14 mouse cellular contexts compared by ENCODE assay signal in the genomic region with DNA sequence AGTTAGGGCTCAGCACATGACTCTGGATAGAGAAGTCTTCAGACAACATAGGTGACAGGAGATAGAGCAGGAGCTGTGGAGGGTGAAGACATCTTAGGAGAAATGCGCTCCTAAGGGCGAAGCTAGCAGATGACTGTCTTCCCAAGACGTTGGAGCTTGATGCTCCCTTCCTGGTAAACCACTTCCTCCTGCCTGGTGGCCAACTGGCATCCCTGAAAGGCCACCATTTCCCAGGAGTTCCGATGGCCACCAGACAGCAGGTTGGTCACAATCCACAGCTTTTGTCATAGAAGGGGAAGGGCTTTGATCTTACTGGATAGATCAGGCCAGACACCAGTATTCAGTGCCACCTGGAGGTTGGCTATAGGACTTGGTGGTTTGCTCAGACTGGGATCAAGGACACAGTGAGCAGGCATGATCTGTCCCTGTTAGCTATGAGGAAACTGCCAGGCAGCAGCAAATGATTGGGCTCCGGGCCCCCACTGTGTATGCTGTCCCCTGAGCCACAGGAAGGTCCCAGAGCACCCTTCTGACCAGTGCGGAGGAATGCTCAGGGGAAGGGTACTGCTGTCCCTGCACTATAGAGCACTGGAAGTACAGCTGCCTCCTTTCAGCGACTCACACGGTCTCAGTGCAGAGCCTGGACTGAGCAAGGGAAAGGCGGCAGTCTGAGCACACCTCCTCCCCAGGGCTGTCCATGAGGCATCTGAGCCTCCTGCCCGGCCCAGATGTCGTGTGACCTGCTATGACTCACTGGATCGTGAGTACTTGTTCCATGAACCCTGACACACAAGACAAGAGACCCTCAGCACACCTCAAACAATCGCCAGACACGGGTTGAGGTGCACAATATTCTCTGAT. TPM values are rescaled to one million over a fixed set of nuclear protein-coding genes. Genes with fewer than 3 reads are reported as not detected.
A peak's percentile ranks its signal among the peaks of the same experiment; 100 is the strongest.
DNase-seq lines count a peak whose midpoint lies in the region; ATAC-seq and TF ChIP-seq lines count a peak whose summit lies in the region.
"Had no signal": no experiment of that assay in that cellular context is flagged by ENCODE, and none has a peak within 500 bp of the region (broad histone marks: within the 10 kb centered on the region; RNA-seq: fewer than 3 reads in every experiment).

No protein-coding gene starts in this region.

- no peaks in the 10 kb centered on the region for H3K4me1 ChIP-seq in hindbrain, embryonic 12.5 days
- H3K4me1 ChIP-seq in hindbrain, embryonic 16.5 days (ENCODE audit: control insufficient read depth, insufficient read depth, low read depth, low read length) = no peaks in the 10 kb centered on the region
- no peaks in the 10 kb centered on the region for H3K4me1 ChIP-seq in intestine, postnatal 0 days (replicated peaks; ENCODE audit: control insufficient read depth, insufficient read depth, low read length)

- no peak overlapping the region for H3K4me2 ChIP-seq in hindbrain, embryonic 12.5 days (replicated peaks)
- no peak overlapping the region for H3K4me2 ChIP-seq in hindbrain, embryonic 16.5 days (ENCODE audit: low read length)
- peak overlapping the region; percentile 49 for H3K4me2 ChIP-seq in intestine, postnatal 0 days (replicated peaks; ENCODE audit: low read depth)

- H3K79me3 ChIP-seq in C2C12 (ENCODE audit: low read depth) = no peaks in the 10 kb centered on the region

- peaks cover 17% of the 10 kb centered on the region for H3K27me3 ChIP-seq in hindbrain, embryonic 12.5 days
- H3K27me3 ChIP-seq in hindbrain, embryonic 16.5 days (replicated peaks; ENCODE audit: control insufficient read depth, insufficient read depth, low read length) = no peaks in the 10 kb centered on the region; the same call in none of the 2 replicates
- no peaks in the 10 kb centered on the region for H3K27me3 ChIP-seq in C2C12 (ENCODE audit: control insufficient read depth, insufficient read depth, insufficient read length)
- no peaks in the 10 kb centered on the region for H3K27me3 ChIP-seq in intestine, postnatal 0 days (replicated peaks; ENCODE audit: control insufficient read depth, insufficient read depth, low read length)

- H3K27ac ChIP-seq in hindbrain, embryonic 12.5 days = no peak overlapping the region
- H3K27ac ChIP-seq in hindbrain, embryonic 16.5 days (ENCODE audit: low read depth, low read length) = no peak overlapping the region
- peak overlapping the region; percentile 92 for H3K27ac ChIP-seq in intestine, postnatal 0 days (ENCODE audit: low read depth, low read length)
- H3K27ac ChIP-seq: liver, embryonic 14.5 days had no signal

- 73% methylated on average over 14 of the region's 14 CpGs for WGBS in hindbrain, embryonic 12.5 days
- 75% methylated on average over 14 of the region's 14 CpGs for WGBS in hindbrain, embryonic 16.5 days
- WGBS in intestine, postnatal 0 days = 50% methylated on average over 14 of the region's 14 CpGs

- peaks cover 19% of the 10 kb centered on the region for H3K9me3 ChIP-seq in hindbrain, embryonic 12.5 days (replicated peaks)
- H3K9me3 ChIP-seq in hindbrain, embryonic 16.5 days (ENCODE audit: control insufficient read depth, low read length) = peaks cover 12% of the 10 kb centered on the region
- H3K9me3 ChIP-seq in intestine, postnatal 0 days (ENCODE audit: control insufficient read depth) = peaks cover 3% of the 10 kb centered on the region; the same call in 1 of the 2 replicates

- H3K9ac ChIP-seq in hindbrain, embryonic 12.5 days = 0 out of 2 replicates have a peak overlapping the region, but pooled peaks have one; percentile 23
- no peak overlapping the region for H3K9ac ChIP-seq in hindbrain, embryonic 16.5 days (ENCODE audit: low read depth, low read length)
- peak overlapping the region; percentile 22; the same call in 1 of the 2 replicates for H3K9ac ChIP-seq in intestine, postnatal 0 days (ENCODE audit: low read depth, low read length)
- H3K9ac ChIP-seq: liver, embryonic 14.5 days had no signal

- no peaks in the 10 kb centered on the region for H3K36me3 ChIP-seq in hindbrain, embryonic 12.5 days
- no peaks in the 10 kb centered on the region for H3K36me3 ChIP-seq in hindbrain, embryonic 16.5 days (ENCODE audit: control insufficient read depth, insufficient read depth, low read length)
- no peaks in the 10 kb centered on the region for H3K36me3 ChIP-seq in C2C12 (ENCODE audit: control insufficient read depth, insufficient read depth)
- no peaks in the 10 kb centered on the region for H3K36me3 ChIP-seq in intestine, postnatal 0 days (ENCODE audit: control insufficient read depth, insufficient read depth)
- H3K36me3 ChIP-seq: midbrain, embryonic 10.5 days had no signal

- no peak overlapping the region for H3ac ChIP-seq in C2C12 (ENCODE audit: control insufficient read depth, insufficient read length, low read depth)

- H3K4me3 ChIP-seq in hindbrain, embryonic 12.5 days = no peak overlapping the region
- H3K4me3 ChIP-seq in hindbrain, embryonic 16.5 days (ENCODE audit: low read length) = no peak overlapping the region
- H3K4me3 ChIP-seq in C2C12 (ENCODE audit: insufficient read depth, poor library complexity, severe bottlenecking) = no peak overlapping the region
- H3K4me3 ChIP-seq in intestine, postnatal 0 days (ENCODE audit: low read depth, low read length) = no peak overlapping the region

- no peak for TF ChIP-seq CTCF in C2C12 (IDR thresholded peaks at IDR 0.05; ENCODE audit: control insufficient read depth, insufficient read depth, insufficient read length)
- peak; percentile 46 for TF ChIP-seq CTCF in intestine, postnatal 0 days (IDR thresholded peaks at IDR 0.05; ENCODE audit: low read depth)

- ATAC-seq in hindbrain, embryonic 12.5 days (ENCODE audit: low FRiP score) = no peak
- ATAC-seq in hindbrain, embryonic 16.5 days = no peak
- ATAC-seq in intestine, postnatal 0 days = peak; percentile 90

- H3K79me2 ChIP-seq in C2C12 (ENCODE audit: control insufficient read depth, insufficient read depth) = no peaks in the 10 kb centered on the region

- peak; percentile 32 for DNase-seq in adrenal gland, postnatal 14 days
- no peak for DNase-seq in adrenal gland, postnatal 4 days (ENCODE audit: low spot score in 2 of 2)
- no peak for DNase-seq in layer of hippocampus, adult 9-11 months
- no peak for DNase-seq in ovary, adult 18-20 months (ENCODE audit: low spot score)
- DNase-seq: cerebellum, adult 11 months; thymus, adult 2 months had no signal

TF ChIP-seq in C2C12, 6 proteins besides CTCF, POLR2A, EP300 and RAD21:
- TF ChIP-seq MAX (IDR thresholded peaks at IDR 0.05) (peak; percentile 52), USF1 (IDR thresholded peaks at IDR 0.05; ENCODE audit: low read depth) (no peak), MYOD1 (IDR thresholded peaks at IDR 0.05; ENCODE audit: control insufficient read depth, insufficient read length, low read depth) (no peak), MYOG (IDR thresholded peaks at IDR 0.05; ENCODE audit: control insufficient read depth, extremely low read depth, insufficient read length) (no peak)

RNA-seq across cellular contexts. Expression of a gene that starts 0.6 kb away (rescaled TPM):
- 20.9 and 46.6 TPM in 2 replicates for total RNA-seq in adrenal gland, postnatal 14 days (2021)
- 10 to 100 TPM; 20.2 to 49.6 TPM for total RNA-seq in adrenal gland, postnatal 4 days (2021)
- 3.0 and 4.0 TPM in 2 replicates for polyA plus RNA-seq in hindbrain, embryonic 12.5 days (2016; fragmentation: Nextera tagmentation; extraction: Ambion mirVana)
- polyA plus RNA-seq in hindbrain, embryonic 16.5 days (2015; fragmentation: Nextera tagmentation; extraction: Ambion mirVana) = 2.0 and 2.9 TPM in 2 replicates
- 774 TPM for polyA plus RNA-seq in C2C12 (2012; fragmentation: generic; extraction: Trizol)
- polyA plus RNA-seq in intestine, postnatal 0 days (2015; fragmentation: Nextera tagmentation; extraction: Ambion mirVana) = 10.8 and 12.2 TPM in 2 replicates

RNA-seq across cellular contexts. Expression of a gene that starts 22.0 kb away (rescaled TPM):
- 18.5 and 18.6 TPM in 2 replicates for total RNA-seq in adrenal gland, postnatal 14 days (2021)
- 10 to 100 TPM; 18.9 to 22.7 TPM for total RNA-seq in adrenal gland, postnatal 4 days (2021)
- 68.5 and 70.1 TPM in 2 replicates for polyA plus RNA-seq in hindbrain, embryonic 12.5 days (2016; fragmentation: Nextera tagmentation; extraction: Ambion mirVana)
- 134 and 139 TPM in 2 replicates for polyA plus RNA-seq in hindbrain, embryonic 16.5 days (2015; fragmentation: Nextera tagmentation; extraction: Ambion mirVana)
- polyA plus RNA-seq in C2C12 (2012; fragmentation: generic; extraction: Trizol) = 17.6 TPM
- 22.8 and 23.7 TPM in 2 replicates for polyA plus RNA-seq in intestine, postnatal 0 days (2015; fragmentation: Nextera tagmentation; extraction: Ambion mirVana)

RNA-seq across cellular contexts. Expression of a gene that starts 22.0 kb away (rescaled TPM):
- total RNA-seq in adrenal gland, postnatal 14 days (2021) = 101 and 107 TPM in 2 replicates
- total RNA-seq in adrenal gland, postnatal 4 days (2021) = 100 to 1,000 TPM; 109 to 111 TPM
- polyA plus RNA-seq in hindbrain, embryonic 12.5 days (2016; fragmentation: Nextera tagmentation; extraction: Ambion mirVana) = 223 and 232 TPM in 2 replicates
- 272 and 305 TPM in 2 replicates for polyA plus RNA-seq in hindbrain, embryonic 16.5 days (2015; fragmentation: Nextera tagmentation; extraction: Ambion mirVana)
- polyA plus RNA-seq in C2C12 (2012; fragmentation: generic; extraction: Trizol) = 187 TPM
- polyA plus RNA-seq in intestine, postnatal 0 days (2015; fragmentation: Nextera tagmentation; extraction: Ambion mirVana) = 70.9 and 74.8 TPM in 2 replicates

RNA-seq across cellular contexts. Expression of a gene that starts 30.1 kb away (rescaled TPM):
- total RNA-seq in adrenal gland, postnatal 14 days (2021) = 7.3 and 10.2 TPM in 2 replicates
- total RNA-seq in adrenal gland, postnatal 4 days (2021) = 1 to 10 TPM; 7.4 to 7.8 TPM
- polyA plus RNA-seq in hindbrain, embryonic 12.5 days (2016; fragmentation: Nextera tagmentation; extraction: Ambion mirVana) = 1.6 and 2.6 TPM in 2 replicates
- polyA plus RNA-seq in hindbrain, embryonic 16.5 days (2015; fragmentation: Nextera tagmentation; extraction: Ambion mirVana) = 1.3 and 2.0 TPM in 2 replicates
- polyA plus RNA-seq in C2C12 (2012; fragmentation: generic; extraction: Trizol) = 51.7 TPM
- polyA plus RNA-seq in intestine, postnatal 0 days (2015; fragmentation: Nextera tagmentation; extraction: Ambion mirVana) = 1.2 and 1.6 TPM in 2 replicates
- total RNA-seq: hematopoietic stem cell, adult 5-6 weeks; MEL had no signal

RNA-seq across cellular contexts. Expression of a gene that starts 34.2 kb away (rescaled TPM):
- 64.5 and 70.5 TPM in 2 replicates for total RNA-seq in adrenal gland, postnatal 14 days (2021)
- 10 to 100 TPM; 66.8 to 71.1 TPM for total RNA-seq in adrenal gland, postnatal 4 days (2021)
- polyA plus RNA-seq in hindbrain, embryonic 12.5 days (2016; fragmentation: Nextera tagmentation; extraction: Ambion mirVana) = 54.5 and 60.0 TPM in 2 replicates
- polyA plus RNA-seq in hindbrain, embryonic 16.5 days (2015; fragmentation: Nextera tagmentation; extraction: Ambion mirVana) = 46.9 and 48.5 TPM in 2 replicates
- polyA plus RNA-seq in C2C12 (2012; fragmentation: generic; extraction: Trizol) = 64.7 TPM
- 45.5 and 48.5 TPM in 2 replicates for polyA plus RNA-seq in intestine, postnatal 0 days (2015; fragmentation: Nextera tagmentation; extraction: Ambion mirVana)

Comparison
In these comparisons a context has a peak if more than half of its experiments do, and no peak if none do; other contexts are left out.
1. RNA of a gene that starts 0.6 kb away (polyA plus RNA-seq): 774 TPM in C2C12 (single experiment); 10.8 to 12.2 TPM in intestine, postnatal 0 days, 3.0 to 4.0 TPM in hindbrain, embryonic 12.5 days and 2.0 to 2.9 TPM in hindbrain, embryonic 16.5 days; every median in the first group is over 10 times any median in the second.